In genomic region chr9:48480411-48481213, GRCm38 (mm10) we compare ENCODE assay signal across 8 mouse cellular contexts. TPM values are rescaled to one million over a fixed set of nuclear protein-coding genes. Genes with fewer than 3 reads are reported as not detected.
A peak's percentile ranks its signal among the peaks of the same experiment; 100 is the strongest.
DNase-seq lines count a peak whose midpoint lies in the region; ATAC-seq and TF ChIP-seq lines count a peak whose summit lies in the region.

TSS of gene Rexo2 (minus strand) at chr9:48480623.

- under 1% methylated on average over 49 of the region's 49 CpGs for WGBS in forebrain, embryonic 16.5 days
- 1% methylated on average over 49 of the region's 49 CpGs for WGBS in lung, embryonic 14.5 days
- WGBS in olfactory bulb, adult 2 months, result 1% methylated on average over 49 of the region's 49 CpGs
- WGBS in thymus, adult 2 months, result 2% methylated on average over 49 of the region's 49 CpGs

- TF ChIP-seq POLR2A in olfactory bulb, adult 2 months (IDR thresholded peaks at IDR 0.05; ENCODE audit: insufficient read depth, low read depth, low read length), result no peak
- no peak; the same call in none of the 2 replicates for TF ChIP-seq POLR2A in thymus, adult 2 months (IDR thresholded peaks at IDR 0.05; ENCODE audit: control insufficient read depth, extremely low read depth, insufficient read depth, low read length, poor library complexity)

- no peak for TF ChIP-seq CTCF in G1E (IDR thresholded peaks at IDR 0.05; ENCODE audit: low read depth, low read length)
- no peak for TF ChIP-seq CTCF in layer of hippocampus, adult 2 months (conservative IDR thresholded peaks at IDR 0.05)
- TF ChIP-seq CTCF in lung, embryonic 14.5 days (IDR thresholded peaks at IDR 0.05; ENCODE audit: low read depth), result no peak
- no peak for TF ChIP-seq CTCF in olfactory bulb, adult 2 months (IDR thresholded peaks at IDR 0.05; ENCODE audit: insufficient read depth, low read depth, low read length)
- TF ChIP-seq CTCF in thymus, adult 2 months (IDR thresholded peaks at IDR 0.05; ENCODE audit: borderline replicate concordance, control insufficient read depth, extremely low read depth, insufficient read depth, low read length, poor library complexity), result peak; percentile 46; the same call in 1 of the 2 replicates

- peaks cover 52% of the 10 kb centered on the region for H3K4me1 ChIP-seq in G1E (ENCODE audit: insufficient read depth, low read depth, low read length)
- H3K4me1 ChIP-seq in forebrain, embryonic 16.5 days (replicated peaks; ENCODE audit: control insufficient read depth, insufficient read depth, low read length), result peaks cover 10% of the 10 kb centered on the region
- no peaks in the 10 kb centered on the region for H3K4me1 ChIP-seq in lung, embryonic 14.5 days (ENCODE audit: insufficient read depth)
- H3K4me1 ChIP-seq in olfactory bulb, adult 2 months (ENCODE audit: control insufficient read depth, insufficient read depth, low read length), result no peaks in the 10 kb centered on the region
- H3K4me1 ChIP-seq in thymus, adult 2 months (replicated peaks; ENCODE audit: control insufficient read depth, insufficient read depth, low read length), result peaks cover 3% of the 10 kb centered on the region

- peak; percentile 84 for ATAC-seq in G1E (ENCODE audit: extremely low read depth, insufficient number of reproducible peaks, low FRiP score, poor library complexity, severe bottlenecking)
- peak; percentile 100 for ATAC-seq in forebrain, embryonic 16.5 days
- peak; percentile 98 for ATAC-seq in lung, embryonic 14.5 days (ENCODE audit: insufficient read depth)

- H3K9ac ChIP-seq in forebrain, embryonic 16.5 days (replicated peaks; ENCODE audit: low read depth, low read length), result peak within 1 kb of the TSS; percentile 82
- peak within 1 kb of the TSS; percentile 71 for H3K9ac ChIP-seq in lung, embryonic 14.5 days

- peak; percentile 75 for DNase-seq in G1E (ENCODE audit: low spot score)
- DNase-seq in cerebellum, adult 18-20 months, result peak; percentile 95 to 98
- DNase-seq in heart, postnatal 36 days, result peak; percentile 93
- peak; percentile 96 to 97 for DNase-seq in layer of hippocampus, adult 2 months (ENCODE audit: low spot score in 2 of 2)
- DNase-seq in lung, embryonic 14.5 days, result peak; percentile 96
- peak; percentile 96 for DNase-seq in thymus, adult 2 months

- H3K4me2 ChIP-seq in forebrain, embryonic 16.5 days (ENCODE audit: low read length), result peak within 1 kb of the TSS; percentile 78
- peak within 1 kb of the TSS; percentile 88 for H3K4me2 ChIP-seq in lung, embryonic 14.5 days

- no peaks in the 10 kb centered on the region for H3K9me3 ChIP-seq in G1E (replicated peaks)
- H3K9me3 ChIP-seq in forebrain, embryonic 16.5 days (ENCODE audit: control insufficient read depth, low read length), result no peaks in the 10 kb centered on the region
- H3K9me3 ChIP-seq in lung, embryonic 14.5 days (ENCODE audit: low read depth, low read length), result no peaks in the 10 kb centered on the region

- H3K36me3 ChIP-seq in G1E (replicated peaks), result peaks cover 40% of the 10 kb centered on the region
- peaks cover 2% of the 10 kb centered on the region; the same call in 1 of the 2 replicates for H3K36me3 ChIP-seq in forebrain, embryonic 16.5 days (ENCODE audit: control insufficient read depth, insufficient read depth)
- H3K36me3 ChIP-seq in lung, embryonic 14.5 days (ENCODE audit: insufficient read depth), result peaks cover 12% of the 10 kb centered on the region; the same call in 1 of the 2 replicates
- no peaks in the 10 kb centered on the region for H3K36me3 ChIP-seq in thymus, adult 2 months (ENCODE audit: control insufficient read depth, insufficient read depth, low read length)

- H3K27ac ChIP-seq in forebrain, embryonic 16.5 days (ENCODE audit: low read length), result no peak within 1 kb of the TSS
- H3K27ac ChIP-seq in layer of hippocampus, adult 2 months, result peak within 1 kb of the TSS; percentile 90
- peak within 1 kb of the TSS; percentile 60 for H3K27ac ChIP-seq in lung, embryonic 14.5 days (ENCODE audit: low read depth)
- no peak within 1 kb of the TSS; the same call in none of the 2 replicates for H3K27ac ChIP-seq in olfactory bulb, adult 2 months (ENCODE audit: insufficient read depth, low read depth, low read length)
- no peak within 1 kb of the TSS for H3K27ac ChIP-seq in thymus, adult 2 months (ENCODE audit: control insufficient read depth, insufficient read depth, low read length)

- intact Hi-C loops in heart, postnatal 36 days (cut with DNase I), result loop anchor here (1.0 kb wide), 1 partner anchor 15 kb away; the partner anchor contains the start of genes Gm5617 and Rbm7

- peak within 1 kb of the TSS; percentile 99 for H3K4me3 ChIP-seq in G1E (ENCODE audit: low read depth, low read length)
- peak within 1 kb of the TSS; percentile 89 for H3K4me3 ChIP-seq in forebrain, embryonic 16.5 days (replicated peaks; ENCODE audit: low read length)
- H3K4me3 ChIP-seq in layer of hippocampus, adult 2 months, result peak within 1 kb of the TSS; percentile 73
- peak within 1 kb of the TSS; percentile 87 for H3K4me3 ChIP-seq in lung, embryonic 14.5 days (ENCODE audit: low read depth, low read length)
- H3K4me3 ChIP-seq in olfactory bulb, adult 2 months (ENCODE audit: insufficient read depth, low read depth, low read length), result peak within 1 kb of the TSS; percentile 99
- peak within 1 kb of the TSS; percentile 90 for H3K4me3 ChIP-seq in thymus, adult 2 months (ENCODE audit: control insufficient read depth, insufficient read depth, low read length)

- no peaks in the 10 kb centered on the region for H3K27me3 ChIP-seq in G1E (ENCODE audit: insufficient read depth, low read length)
- peaks cover 2% of the 10 kb centered on the region; the same call in 1 of the 2 replicates for H3K27me3 ChIP-seq in forebrain, embryonic 16.5 days (replicated peaks; ENCODE audit: control insufficient read depth, insufficient read depth, low read length)
- H3K27me3 ChIP-seq in lung, embryonic 14.5 days (ENCODE audit: insufficient read depth, low read length), result no peaks in the 10 kb centered on the region
- no peaks in the 10 kb centered on the region for H3K27me3 ChIP-seq in thymus, adult 2 months (ENCODE audit: control insufficient read depth, insufficient read depth, low read length)

RNA-seq across cellular contexts. Expression of gene Rexo2, which starts in this region (rescaled TPM):
- total RNA-seq in G1E (2014; fragmentation: Nextera tagmentation) (259 and 329 TPM in 2 replicates), G1E (2017) (278 and 280 TPM in 2 replicates)
- polyA plus RNA-seq in G1E (2012), result 226 and 248 TPM in 2 replicates
- 113 and 117 TPM in 2 replicates for polyA plus RNA-seq in forebrain, embryonic 16.5 days (2015; fragmentation: Nextera tagmentation; extraction: Ambion mirVana)
- total RNA-seq in heart, postnatal 36 days (2021), result 10 to 100 TPM; 62.4 to 67.1 TPM
- total RNA-seq in layer of hippocampus, adult 2 months (2021), result 10 to 100 TPM; 94.1 to 94.4 TPM
- polyA plus RNA-seq in lung, embryonic 14.5 days (2014; fragmentation: Nextera tagmentation; extraction: Ambion mirVana), result 87.1 and 87.8 TPM in 2 replicates
- polyA plus RNA-seq in olfactory bulb, adult 2 months (2012; ENCODE audit: insufficient read depth, insufficient read length, low replicate concordance, missing spikeins), result not detected in 2 replicates
- polyA plus RNA-seq in thymus, adult 2 months (2012; rRNA removed), result 48.4 and 51.0 TPM in 2 replicates

Comparison
In these comparisons a context has a peak if more than half of its experiments do, and no peak if none do; other contexts are left out.
1. H3K27ac ChIP-seq: peak in layer of hippocampus, adult 2 months (single experiment) and lung, embryonic 14.5 days (single experiment); none in forebrain, embryonic 16.5 days (single experiment), olfactory bulb, adult 2 months (single experiment) and thymus, adult 2 months (single experiment).
2. Peak in every context shown above with its lines, with median percentiles within 50 percentile points of each other: ATAC-seq, DNase-seq and H3K4me3 ChIP-seq.